Mouse (Mus musculus) left cerebral cortex, adult 2 months (tissue): ENCODE results near the gene Smyd1. TPM values are rescaled to one million over a fixed set of nuclear protein-coding genes. Genes with fewer than 3 reads are reported as not detected.

Experiments
- DNase-seq, 2 experiments: peaks; one replicate each; pipeline ENCODE4 v3.0.0; 2021 to 2022; ENCODE audit warnings: low spot score in 2 of 2, mixed read lengths in 1 of 2; ENCODE audit errors: extremely low spot score in 1 of 2
- H3K27ac ChIP-seq: fragments of 200-600 bp; 2 replicates; pipeline ENCODE4 v1.8.1; 2022
- H3K4me3 ChIP-seq: fragments of 200-600 bp; 2 replicates; pipeline ENCODE4 v1.8.1; 2022
- CTCF ChIP-seq: fragments of 200-600 bp; IDR thresholded peaks from 2 replicates; pipeline ENCODE4 v1.8.1; 2022; ENCODE audit warnings: antibody characterized with exemption, mild to moderate bottlenecking, moderate library complexity
- intact Hi-C: fragments of 180-260 bp; cut with DNase I; formaldehyde crosslinking; loops from one replicate; pipeline ENCODE4 v1.15.1; 2025
- long read RNA-seq, 2 experiments: library from polyadenylated mRNA; stranded (forward); transcript quantifications; one replicate each; pipeline ENCODE4 v2.0.0; 2021; ENCODE audit warnings: borderline mapping rate in 2 of 2
- total RNA-seq, 2 experiments: library from RNA; stranded (reverse); gene quantifications; 2 replicates each; pipeline ENCODE4 v1.2.3; 2021

Gene Smyd1
- total RNA-seq: under 1 TPM; 0.61 to 0.72 TPM
- long read RNA-seq, experiment 1: 0 reads
- long read RNA-seq, experiment 2: 0 reads

DNA sequence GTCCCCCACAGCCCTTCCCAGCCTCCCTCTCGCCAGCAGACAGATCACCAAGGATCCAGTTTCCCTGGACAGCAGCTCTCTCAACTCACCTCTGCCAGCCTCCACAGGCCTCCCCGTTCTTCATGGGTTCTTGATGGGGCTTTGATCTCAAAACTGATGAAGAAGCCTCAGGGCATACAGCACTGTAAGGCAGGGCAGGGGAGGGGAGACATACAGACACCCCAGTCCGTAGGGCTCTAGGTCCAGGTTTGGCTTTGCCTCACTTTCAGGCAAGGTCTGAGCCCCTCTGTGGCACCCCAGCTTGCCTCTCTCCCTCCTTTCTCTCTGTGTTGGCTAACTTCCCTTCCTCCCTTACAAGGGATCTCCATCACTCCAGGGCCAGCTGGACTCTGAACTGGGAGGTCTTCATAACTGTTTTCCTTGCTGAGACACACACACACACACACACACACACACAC lies at the start of gene Smyd1:
TSS of gene Smyd1 (minus strand) at position 408 of the 458 bp plus-strand sequence.
- intact Hi-C loops: no loop called here
- no peak for TF ChIP-seq CTCF
- Histone ChIP-seq H3K4me3 (no peak within 1 kb of the TSS), H3K27ac (no peak within 1 kb of the TSS)
- no peak for DNase-seq

DNA sequence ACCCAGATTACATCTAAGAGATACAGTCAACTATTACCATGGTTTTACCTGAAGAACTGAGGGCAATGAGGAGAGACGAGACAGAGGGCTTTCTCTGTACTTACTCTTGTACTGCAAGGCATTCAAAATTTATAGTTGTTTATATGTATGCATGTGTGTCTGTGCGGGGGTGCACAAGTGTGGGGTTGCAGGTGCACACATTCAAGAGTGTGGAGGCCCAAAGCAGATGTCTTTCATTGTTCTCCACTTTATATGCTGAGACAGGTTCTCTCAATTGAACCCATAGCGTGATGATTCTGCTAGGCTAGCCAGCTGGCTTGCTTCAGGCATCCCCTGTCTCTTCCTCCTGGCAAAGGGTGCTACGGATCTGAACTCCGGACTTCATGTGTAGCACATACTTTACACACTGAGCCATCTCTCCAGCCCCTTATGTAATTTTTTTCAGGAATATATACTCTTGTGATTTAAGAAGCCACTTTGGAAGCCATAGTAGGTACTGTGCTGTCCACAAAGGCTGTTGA lies 49.1 kb upstream of the Smyd1 start:
- H3K27ac ChIP-seq: no peak overlapping the region
- H3K4me3 ChIP-seq: no peak overlapping the region
- intact Hi-C loops: no loop called here
- DNase-seq: no peak
- no peak for TF ChIP-seq CTCF

- no peak overlapping the region for H3K27ac ChIP-seq
- no peak for TF ChIP-seq CTCF
- intact Hi-C loops: no loop called here
- no peak overlapping the region for H3K4me3 ChIP-seq
- DNase-seq: no peak
These were observed 47.4 kb upstream of the Smyd1 start for GRCm38 (mm10) chr6:71369416-71369815.

DNA sequence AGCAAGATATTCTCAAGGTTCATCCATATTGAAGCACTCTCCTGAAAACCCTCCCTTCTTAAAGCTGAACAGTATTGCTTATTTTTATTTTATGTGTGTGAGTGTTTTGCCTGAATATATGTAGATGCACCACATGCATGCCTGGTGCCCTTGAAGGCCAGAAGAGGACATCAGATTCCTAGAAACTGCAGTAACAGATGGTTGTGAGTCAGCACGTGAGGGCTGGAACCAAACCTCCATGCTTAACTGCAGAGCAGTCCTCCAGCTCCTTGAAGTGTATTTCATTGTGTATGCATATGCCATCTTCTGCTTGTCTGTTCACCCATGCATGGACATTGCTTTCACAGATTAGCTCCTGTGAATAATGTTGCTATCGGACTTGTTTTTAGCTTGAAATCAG lies 42.0 kb upstream of the Smyd1 start:
- no peak overlapping the region for H3K4me3 ChIP-seq
- TF ChIP-seq CTCF: no peak
- intact Hi-C loops: no loop called here
- no peak for DNase-seq
- H3K27ac ChIP-seq: no peak overlapping the region

- no peak for DNase-seq
- intact Hi-C loops: no loop called here
- no peak overlapping the region for H3K4me3 ChIP-seq
- TF ChIP-seq CTCF: no peak
- H3K27ac ChIP-seq: no peak overlapping the region
These were observed 39.2 kb upstream of the Smyd1 start for GRCm38 (mm10) chr6:71361156-71361670.

DNA sequence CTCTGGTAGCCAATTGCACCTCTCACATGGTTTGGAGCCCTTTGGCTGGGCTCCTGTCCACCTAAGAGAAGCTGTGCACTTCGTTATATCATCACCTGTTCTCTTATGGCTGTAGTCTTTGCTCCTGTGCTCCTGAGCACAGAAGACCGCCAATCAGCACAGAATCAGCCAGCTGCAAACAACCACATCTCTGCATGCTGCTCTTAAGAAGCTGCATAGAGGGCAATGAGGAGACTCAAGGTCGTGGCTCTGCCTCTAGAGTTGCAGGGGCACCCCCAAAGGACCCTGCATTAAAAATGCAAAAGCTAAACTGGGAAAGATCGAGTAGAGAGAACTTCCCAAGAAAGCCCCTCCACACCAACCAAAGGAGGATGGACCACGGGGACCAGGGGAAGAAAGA lies 38.7 kb upstream of the Smyd1 start:
- Histone ChIP-seq H3K27ac (no peak overlapping the region), H3K4me3 (no peak overlapping the region)
- no peak for TF ChIP-seq CTCF
- no peak for DNase-seq
- intact Hi-C loops: no loop called here

DNA sequence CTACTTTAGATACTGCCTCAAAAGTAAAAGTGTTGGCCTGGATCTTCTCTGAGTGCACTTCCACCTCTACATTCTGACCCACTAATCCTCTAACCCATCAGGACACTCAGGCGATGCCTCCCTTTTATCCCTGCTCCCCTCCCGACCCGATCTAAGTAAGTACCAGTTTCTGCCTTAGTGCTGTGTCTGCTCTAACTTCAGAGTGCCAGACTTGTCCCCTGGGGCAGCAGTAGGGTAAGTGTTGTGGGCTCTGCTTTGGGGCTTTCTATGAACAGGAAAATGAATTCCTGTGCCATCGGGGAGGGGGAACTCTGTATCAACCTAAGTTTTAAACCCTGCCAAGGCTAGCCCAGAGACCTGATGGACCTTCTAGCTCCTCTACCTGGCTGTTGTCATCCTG lies 38.2 kb upstream of the Smyd1 start:
- Histone ChIP-seq H3K4me3 (no peak overlapping the region), H3K27ac (no peak overlapping the region)
- intact Hi-C loops: no loop called here
- DNase-seq: no peak
- no peak for TF ChIP-seq CTCF

GRCm38 (mm10) chr6:71357493-71357892 lies 35.5 kb upstream of the Smyd1 start:
- H3K27ac ChIP-seq: no peak overlapping the region
- no peak for DNase-seq
- no peak for TF ChIP-seq CTCF
- H3K4me3 ChIP-seq: no peak overlapping the region
- intact Hi-C loops: no loop called here

DNA sequence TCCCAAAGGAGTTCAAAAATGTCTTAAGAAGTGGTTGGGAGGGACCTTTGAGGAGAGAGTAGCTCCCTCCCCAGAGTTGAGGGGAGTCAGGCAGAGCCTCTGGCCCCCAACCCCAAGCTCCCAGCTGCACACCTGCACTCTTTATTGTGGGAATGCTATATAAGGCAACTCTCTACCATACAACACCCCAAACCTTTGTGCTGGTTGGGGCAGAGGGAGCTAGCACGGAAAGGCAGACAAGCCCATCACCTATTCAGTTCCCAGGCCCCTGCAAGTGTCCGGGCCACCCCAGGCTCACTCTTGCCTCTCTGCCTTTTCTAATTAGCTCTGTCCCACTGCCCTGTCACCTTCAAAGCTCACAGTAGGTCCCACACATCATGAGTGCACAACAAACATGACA lies 31.7 kb upstream of the Smyd1 start:
- no peak for DNase-seq
- intact Hi-C loops: no loop called here
- H3K4me3 ChIP-seq: no peak overlapping the region
- TF ChIP-seq CTCF: no peak
- H3K27ac ChIP-seq: no peak overlapping the region

DNA sequence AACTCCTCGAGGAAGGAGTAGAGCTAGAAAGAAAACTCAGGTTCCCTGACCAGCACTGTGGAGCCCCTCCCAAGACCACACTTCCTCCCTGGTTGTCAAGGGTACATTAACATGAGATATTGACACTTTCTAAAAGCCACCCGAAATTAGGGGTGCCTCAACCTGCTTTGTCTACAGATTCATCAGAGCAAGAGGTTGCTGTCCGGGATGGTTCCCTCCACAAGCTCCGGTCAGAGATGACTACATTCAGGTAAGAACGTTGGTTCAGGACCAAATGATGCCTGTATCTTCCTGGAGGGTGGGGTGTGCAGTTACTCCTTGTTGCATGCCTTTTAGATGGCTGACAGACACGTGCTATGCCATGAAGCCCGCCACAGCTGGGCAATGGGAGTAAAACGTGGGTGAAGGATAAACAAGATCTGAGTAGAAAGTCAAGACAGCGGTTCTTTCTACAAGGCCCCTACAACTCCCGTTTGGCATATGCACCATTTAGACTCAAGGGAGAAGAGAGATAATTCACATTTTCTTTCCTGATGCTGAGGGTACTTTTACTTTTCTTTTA lies 30.9 kb upstream of the Smyd1 start:
- TF ChIP-seq CTCF: no peak
- intact Hi-C loops: no loop called here
- DNase-seq: no peak
- H3K27ac ChIP-seq: no peak overlapping the region
- H3K4me3 ChIP-seq: no peak overlapping the region

GRCm38 (mm10) chr6:71352201-71352600 lies 30.2 kb upstream of the Smyd1 start:
- intact Hi-C loops: no loop called here
- Histone ChIP-seq H3K4me3 (no peak overlapping the region), H3K27ac (no peak overlapping the region)
- no peak for TF ChIP-seq CTCF
- DNase-seq: no peak

DNA sequence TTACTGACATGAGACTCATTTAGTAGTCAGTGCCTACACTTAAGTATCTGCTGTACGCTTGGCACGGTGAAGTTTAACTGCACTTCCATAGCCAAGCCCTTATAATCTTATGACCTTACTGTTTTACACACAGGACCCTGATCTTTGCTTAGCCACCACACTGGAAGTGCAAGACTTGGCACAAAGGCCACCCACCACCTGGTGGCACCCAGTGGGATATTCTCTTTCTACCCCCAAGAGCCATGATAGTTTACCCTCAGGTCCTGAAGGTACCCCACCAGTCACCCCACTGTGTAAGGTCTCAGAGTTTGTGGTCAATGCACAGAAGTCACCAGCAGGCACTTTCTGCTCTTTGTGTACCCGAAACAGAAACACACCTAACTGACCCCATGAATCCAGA lies 29.2 kb upstream of the Smyd1 start:
- H3K4me3 ChIP-seq: no peak overlapping the region
- no peak overlapping the region for H3K27ac ChIP-seq
- intact Hi-C loops: no loop called here
- no peak for TF ChIP-seq CTCF
- DNase-seq: no peak

GRCm38 (mm10) chr6:71348006-71348405 lies 26.0 kb upstream of the Smyd1 start:
- Histone ChIP-seq H3K4me3 (no peak overlapping the region), H3K27ac (no peak overlapping the region)
- intact Hi-C loops: no loop called here
- TF ChIP-seq CTCF: no peak
- DNase-seq: no peak
